Mouse (Mus musculus) lung, embryonic 16.5 days (tissue): ENCODE measurements around the gene C9orf72. TPM values are rescaled to one million over a fixed set of nuclear protein-coding genes. Genes with fewer than 3 reads are reported as not detected.

Source experiments
- ATAC-seq: fragments of 200-750 bp; cut with Nextera tagmentation; 2 replicates; pipeline ENCODE4 v1.8.0; 2017; ENCODE audit warnings: low read depth, mild to moderate bottlenecking, moderate library complexity
- H3K27ac ChIP-seq: fragments of 300-500 bp; sonication (generic); 2 replicates; pipeline ENCODE4 v1.5.1; 2014; ENCODE audit warnings: mild to moderate bottlenecking, control low read depth, low read length
- H3K27me3 ChIP-seq: fragments of 300-500 bp; sonication (generic); 2 replicates; pipeline ENCODE4 v1.6.1; 2014; ENCODE audit warnings: low read depth, low read length, mixed read lengths; ENCODE audit not compliant: control insufficient read depth, insufficient read depth
- H3K36me3 ChIP-seq: fragments of 300-500 bp; sonication (generic); 2 replicates; pipeline ENCODE4 v1.6.1; 2014; ENCODE audit warnings: low read length; ENCODE audit not compliant: control insufficient read depth, insufficient read depth
- H3K4me1 ChIP-seq: fragments of 300-500 bp; sonication (generic); replicated peaks from 2 replicates; pipeline ENCODE4 v1.6.1; 2014; ENCODE audit warnings: low read length, mixed read lengths; ENCODE audit not compliant: control insufficient read depth, insufficient read depth
- H3K4me2 ChIP-seq: fragments of 300-500 bp; sonication (generic); 2 replicates; pipeline ENCODE4 v1.6.1; 2014; ENCODE audit warnings: low read depth, low read length, control low read depth
- H3K4me3 ChIP-seq: fragments of 300-500 bp; sonication (generic); 2 replicates; pipeline ENCODE4 v1.5.1; 2014; ENCODE audit warnings: mild to moderate bottlenecking, low read length, control low read depth
- H3K9ac ChIP-seq: fragments of 300-500 bp; sonication (generic); 2 replicates; pipeline ENCODE4 v1.6.1; 2014; ENCODE audit warnings: low read length, control low read depth
- H3K9me3 ChIP-seq: fragments of 300-500 bp; sonication (generic); 2 replicates; pipeline ENCODE4 v1.6.1; 2016; ENCODE audit warnings: low read length; ENCODE audit not compliant: control insufficient read depth
- WGBS: fragments of 180-500 bp; shearing (Covaris S2); extraction: QIAGEN DNeasy Blood & Tissue Kit; methylation state at CpG from one replicate; pipeline ENCODE4 v1.1.7; 2014; 5-methylcytosine and 5-hydroxymethylcytosine counted together
- polyA plus RNA-seq: library from polyadenylated mRNA; unstranded; fragments of >200 nt; fragmentation: Nextera tagmentation; extraction: Ambion mirVana; gene quantifications from 2 replicates; pipeline ENCODE4 v1.2.1, GENCODE M21; 2015

Gene C9orf72
- polyA plus RNA-seq, 1 experiment from 2014 or later = 12.7 TPM

- no peaks in the 10 kb centered on the region for H3K9me3 ChIP-seq
- H3K4me2 ChIP-seq = no peak overlapping the region
- WGBS = 72% methylated on average over 3 of the region's 3 CpGs
- H3K36me3 ChIP-seq = no peaks in the 10 kb centered on the region
- no peak overlapping the region for H3K9ac ChIP-seq
- H3K27ac ChIP-seq = no peak overlapping the region
- no peaks in the 10 kb centered on the region; the same call in 1 of the 2 replicates for H3K27me3 ChIP-seq
- H3K4me3 ChIP-seq = no peak overlapping the region
- no peak for ATAC-seq
- peaks cover 10% of the 10 kb centered on the region for H3K4me1 ChIP-seq
Observed at GRCm38 (mm10) chr4:35150706-35151105, 75.3 kb downstream of the C9orf72 start.

DNA sequence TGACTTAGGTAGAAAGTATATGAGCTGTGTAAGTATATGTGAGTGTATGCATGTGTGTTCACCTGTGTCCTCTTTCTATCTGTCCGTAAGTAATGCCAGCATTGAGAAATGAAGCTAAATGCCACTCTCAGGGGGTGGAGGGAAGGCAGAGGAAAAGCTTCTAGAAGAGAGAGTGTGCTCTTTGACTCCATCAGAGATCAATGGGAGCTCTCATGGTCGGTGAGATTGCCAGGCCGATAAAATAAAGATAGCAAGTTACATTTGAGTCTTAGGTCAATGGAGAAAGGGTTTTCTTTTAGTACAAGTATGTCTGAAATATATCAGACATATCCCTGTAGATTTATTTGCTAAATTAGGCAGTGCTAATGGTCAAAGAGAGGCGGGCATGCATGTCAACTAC, 77.6 kb downstream of the C9orf72 start:
- Histone ChIP-seq H3K9ac (no peak overlapping the region), H3K4me2 (no peak overlapping the region), H3K4me1 (peaks cover 3% of the 10 kb centered on the region; the same call in 1 of the 2 replicates), H3K27me3 (no peaks in the 10 kb centered on the region; the same call in 1 of the 2 replicates), H3K27ac (no peak overlapping the region), H3K4me3 (no peak overlapping the region), H3K36me3 (no peaks in the 10 kb centered on the region), H3K9me3 (no peaks in the 10 kb centered on the region)
- WGBS = 85% methylated on average over 4 of the region's 4 CpGs
- ATAC-seq = no peak

GRCm38 (mm10) chr4:35146597-35146996, 79.4 kb downstream of the C9orf72 start:
- H3K27ac ChIP-seq = no peak overlapping the region
- H3K36me3 ChIP-seq = no peaks in the 10 kb centered on the region
- H3K4me1 ChIP-seq = peaks cover 3% of the 10 kb centered on the region; the same call in 1 of the 2 replicates
- H3K4me3 ChIP-seq = no peak overlapping the region
- H3K9me3 ChIP-seq = no peaks in the 10 kb centered on the region
- no peak overlapping the region for H3K4me2 ChIP-seq
- no peaks in the 10 kb centered on the region for H3K27me3 ChIP-seq
- ATAC-seq = no peak
- 64% methylated on average over 5 of the region's 5 CpGs for WGBS
- no peak overlapping the region for H3K9ac ChIP-seq

GRCm38 (mm10) chr4:35145726-35146125, 80.2 kb downstream of the C9orf72 start:
- Histone ChIP-seq H3K9me3 (no peaks in the 10 kb centered on the region), H3K4me3 (no peak overlapping the region), H3K36me3 (no peaks in the 10 kb centered on the region), H3K27me3 (no peaks in the 10 kb centered on the region), H3K4me2 (no peak overlapping the region), H3K4me1 (peaks cover 3% of the 10 kb centered on the region; the same call in 1 of the 2 replicates), H3K27ac (no peak overlapping the region), H3K9ac (no peak overlapping the region)
- 81% methylated on average over 10 of the region's 10 CpGs for WGBS
- no peak for ATAC-seq

- WGBS = 56% methylated on average over 12 of the region's 12 CpGs
- peaks cover 3% of the 10 kb centered on the region; the same call in 1 of the 2 replicates for H3K4me1 ChIP-seq
Observed at GRCm38 (mm10) chr4:35143472-35144102, 82.4 kb downstream of the C9orf72 start.

More at GRCm38 (mm10) chr4:35143472-35144102, 82.4 kb downstream of the C9orf72 start:
- Histone ChIP-seq H3K4me2 (0 out of 2 replicates have a peak overlapping the region, but pooled peaks have one; percentile 3), H3K9me3 (no peaks in the 10 kb centered on the region), H3K4me3 (no peak overlapping the region), H3K9ac (no peak overlapping the region), H3K27me3 (no peaks in the 10 kb centered on the region), H3K36me3 (no peaks in the 10 kb centered on the region), H3K27ac (no peak overlapping the region)
- ATAC-seq = 0 out of 2 replicates have a peak, but pooled peaks have one; percentile 12

Other genes with a start within 250 kb of the C9orf72 start
- not detected in 2 replicates for gene Ifnk, start 74.1 kb downstream of the C9orf72 start, polyA plus RNA-seq
- gene Mob3b, start 68.7 kb downstream of the C9orf72 start, polyA plus RNA-seq = 11.5 and 12.1 TPM in 2 replicates